Mouse (Mus musculus) adrenal gland, adult 18-20 months (tissue): ENCODE measurements around the gene Vsir. TPM values are rescaled to one million over a fixed set of nuclear protein-coding genes. Genes with fewer than 3 reads are reported as not detected.

Experiments
- DNase-seq, 2 experiments: peaks; one replicate each; pipeline ENCODE4 v3.0.0; 2021 to 2022; ENCODE audit warnings: low spot score in 2 of 2
- long read RNA-seq, 2 experiments: library from polyadenylated mRNA; stranded (forward); transcript quantifications; one replicate each; pipeline ENCODE4 v2.0.0; 2021
- total RNA-seq, 2 experiments: library from RNA; stranded (reverse); gene quantifications; 1 replicate in 1 of 2; 2 replicates in 1 of 2; pipeline ENCODE4 v1.2.3; 2021

The Vsir gene
- total RNA-seq, result 10 to 100 TPM; 12.2 to 25.5 TPM
- long read RNA-seq, experiment 1, full-length matches to known transcripts, result 15 of 18 reads
- long read RNA-seq, experiment 1, partial matches to known transcripts, result 2 of 18 reads
- long read RNA-seq, experiment 1, other reads (novel, unspliced or antisense), result 1 of 18 reads
- long read RNA-seq, experiment 2, full-length matches to known transcripts, result 10 of 24 reads
- long read RNA-seq, experiment 2, partial matches to known transcripts, result 6 of 24 reads
- long read RNA-seq, experiment 2, other reads (novel, unspliced or antisense), result 8 of 24 reads

- peak; percentile 74 to 87 for DNase-seq
Observed at GRCm38 (mm10) chr10:60346701-60347405, at the start of gene Vsir. Gene Vsir, plus strand, starts transcription at chr10:60346851.

GRCm38 (mm10) chr10:60299636-60300035, 47.0 kb upstream of the Vsir start:
- DNase-seq, result no peak

- DNase-seq, result no peak
Observed at GRCm38 (mm10) chr10:60303419-60303818, 43.2 kb upstream of the Vsir start.

GRCm38 (mm10) chr10:60304854-60305628, 41.6 kb upstream of the Vsir start:
- peak; percentile 61 to 66 for DNase-seq

- DNase-seq, result no peak
Observed at GRCm38 (mm10) chr10:60310629-60311028, 36.0 kb upstream of the Vsir start.

GRCm38 (mm10) chr10:60313606-60314005, 33.0 kb upstream of the Vsir start:
- DNase-seq, result no peak

- no peak for DNase-seq
Observed at GRCm38 (mm10) chr10:60316166-60316565, 30.5 kb upstream of the Vsir start.

GRCm38 (mm10) chr10:60328963-60329650, 17.5 kb upstream of the Vsir start:
- DNase-seq, result no peak

GRCm38 (mm10) chr10:60334583-60334982, 12.1 kb upstream of the Vsir start:
- DNase-seq, result no peak

- DNase-seq, result no peak
Observed at GRCm38 (mm10) chr10:60335021-60335420, 11.6 kb upstream of the Vsir start.

- no peak for DNase-seq
Observed at GRCm38 (mm10) chr10:60341528-60341927, 5.1 kb upstream of the Vsir start.

GRCm38 (mm10) chr10:60344111-60344510, 2.5 kb upstream of the Vsir start:
- DNase-seq, result no peak

- no peak for DNase-seq
Observed at GRCm38 (mm10) chr10:60346056-60346455, 595 bp upstream of the Vsir start.

- no peak for DNase-seq
Observed at GRCm38 (mm10) chr10:60347768-60348610, 1.3 kb downstream of the Vsir start.

GRCm38 (mm10) chr10:60349056-60349455, 2.4 kb downstream of the Vsir start:
- DNase-seq, result peak in 1 of 2 experiments; percentile 41

- DNase-seq, result no peak
Observed at GRCm38 (mm10) chr10:60349644-60350043, 3.0 kb downstream of the Vsir start.

- DNase-seq, result no peak
Observed at GRCm38 (mm10) chr10:60350077-60350804, 3.6 kb downstream of the Vsir start.

GRCm38 (mm10) chr10:60350805-60351167, 4.1 kb downstream of the Vsir start:
- peak; percentile 93 to 96 for DNase-seq

- no peak for DNase-seq
Observed at GRCm38 (mm10) chr10:60351248-60351647, 4.6 kb downstream of the Vsir start.
